Comparison of ENCODE assay signal across 8 mouse cellular contexts in genomic region chr10:44457791-44458533, GRCm38 (mm10).
DNase-seq lines count a peak whose midpoint lies in the region; ATAC-seq and TF ChIP-seq lines count a peak whose summit lies in the region.

No protein-coding gene starts in this region.

- H3K9me3 ChIP-seq in heart, embryonic 10.5 days, result no peaks in the 10 kb centered on the region
- no peaks in the 10 kb centered on the region for H3K9me3 ChIP-seq in G1E (replicated peaks)
- H3K9me3 ChIP-seq in heart, embryonic 15.5 days (replicated peaks), result no peaks in the 10 kb centered on the region

- no peaks in the 10 kb centered on the region for H3K36me3 ChIP-seq in heart, embryonic 10.5 days
- peaks cover 10% of the 10 kb centered on the region for H3K36me3 ChIP-seq in G1E (replicated peaks)
- no peaks in the 10 kb centered on the region for H3K36me3 ChIP-seq in heart, embryonic 15.5 days
- peaks cover 10% of the 10 kb centered on the region; the same call in 1 of the 2 replicates for H3K36me3 ChIP-seq in macrophage (ENCODE audit: inconsistent target)

- no peak overlapping the region for H3K27ac ChIP-seq in heart, embryonic 10.5 days
- peak overlapping the region; percentile 41; the same call in 1 of the 2 replicates for H3K27ac ChIP-seq in heart, embryonic 15.5 days
- 0 out of 2 replicates have a peak overlapping the region, but pooled peaks have one; percentile 15 for H3K27ac ChIP-seq in macrophage

- peaks cover 48% of the 10 kb centered on the region; the same call in 1 of the 2 replicates for H3K79me2 ChIP-seq in macrophage (ENCODE audit: inconsistent target)

- DNase-seq in heart, embryonic 10.5 days (ENCODE audit: low spot score), result no peak
- DNase-seq in heart, postnatal 25 days (ENCODE audit: low spot score), result no peak
- DNase-seq in G1E (ENCODE audit: low spot score), result no peak
- no peak for DNase-seq in frontal cortex, postnatal 10 days (ENCODE audit: low spot score in 2 of 2)
- no peak for DNase-seq in T-cell, adult 2 months (ENCODE audit: low spot score)
- no peak for DNase-seq in right cerebral cortex, adult 18-20 months

- H3K4me3 ChIP-seq in heart, embryonic 10.5 days, result peak overlapping the region; percentile 72
- H3K4me3 ChIP-seq in G1E (ENCODE audit: low read depth, low read length) (peak overlapping the region; percentile 72), macrophage (ENCODE audit: inconsistent target) (peak overlapping the region; percentile 52)
- peak overlapping the region; percentile 67 for H3K4me3 ChIP-seq in heart, embryonic 15.5 days

- peaks cover 21% of the 10 kb centered on the region for H3K4me1 ChIP-seq in heart, embryonic 10.5 days
- peaks cover 26% of the 10 kb centered on the region for H3K4me1 ChIP-seq in G1E (ENCODE audit: insufficient read depth, low read depth, low read length)
- H3K4me1 ChIP-seq in heart, embryonic 15.5 days (replicated peaks), result peaks cover 22% of the 10 kb centered on the region

- H3K27me3 ChIP-seq in heart, embryonic 10.5 days (ENCODE audit: insufficient read depth, poor library complexity, severe bottlenecking), result peaks cover 27% of the 10 kb centered on the region
- H3K27me3 ChIP-seq in G1E (ENCODE audit: insufficient read depth, low read length), result no peaks in the 10 kb centered on the region
- peaks cover 50% of the 10 kb centered on the region for H3K27me3 ChIP-seq in heart, embryonic 15.5 days

- ATAC-seq in G1E (ENCODE audit: extremely low read depth, insufficient number of reproducible peaks, low FRiP score, poor library complexity, severe bottlenecking), result no peak
- ATAC-seq in heart, embryonic 15.5 days (replicated peaks; ENCODE audit: insufficient number of reproducible peaks, insufficient read depth, low FRiP score, low read depth), result no peak

- H3K4me2 ChIP-seq in heart, embryonic 15.5 days, result peak overlapping the region; percentile 97

- H3K9ac ChIP-seq in heart, embryonic 15.5 days, result peak overlapping the region; percentile 48

- under 1% methylated on average over 25 of the region's 25 CpGs for WGBS in heart, embryonic 10.5 days
- under 1% methylated on average over 25 of the region's 25 CpGs for WGBS in heart, embryonic 15.5 days
- 2% methylated on average over 25 of the region's 25 CpGs for WGBS in macrophage (ENCODE audit: missing documents)

- intact Hi-C loops in heart, postnatal 25 days (cut with DNase I), result loop anchor here (2.0 to 5.0 kb wide), 4 partner anchors 71 to 589 kb away; partner anchors contain the start of gene Prdm1

- TF ChIP-seq CTCF in G1E (IDR thresholded peaks at IDR 0.05; ENCODE audit: low read depth, low read length), result no peak
